Mouse (Mus musculus) midbrain, embryonic 11.5 days (tissue): ENCODE measurements around the gene Rac2. TPM values are rescaled to one million over a fixed set of nuclear protein-coding genes. Genes with fewer than 3 reads are reported as not detected.

Experiments
- ATAC-seq: fragments of 200-750 bp; cut with Nextera tagmentation; 2 replicates; pipeline ENCODE4 v1.8.0; 2017; ENCODE audit warnings: moderate TSS enrichment, moderate library complexity; ENCODE audit not compliant: low FRiP score
- DNase-seq: peaks from one replicate; pipeline ENCODE4 v3.0.0; 2015; ENCODE audit warnings: low spot score; ENCODE audit errors: missing footprints
- H3K27ac ChIP-seq: fragments of 300-500 bp; sonication (generic); 2 replicates; pipeline ENCODE4 v1.5.1; 2014; ENCODE audit warnings: low read depth, low read length
- H3K27me3 ChIP-seq: fragments of 300-500 bp; sonication (generic); 2 replicates; pipeline ENCODE4 v1.6.1; 2014; ENCODE audit warnings: mild to moderate bottlenecking, low read length, moderate library complexity, mixed read lengths; ENCODE audit not compliant: control insufficient read depth, insufficient read depth
- H3K36me3 ChIP-seq: fragments of 300-500 bp; sonication (generic); 2 replicates; pipeline ENCODE4 v1.6.1; 2014; ENCODE audit warnings: mild to moderate bottlenecking, low read length, moderate library complexity, mixed read lengths; ENCODE audit not compliant: control insufficient read depth, insufficient read depth
- H3K4me1 ChIP-seq: fragments of 300-500 bp; sonication (generic); 2 replicates; pipeline ENCODE4 v1.6.1; 2014; ENCODE audit warnings: low read length; ENCODE audit not compliant: control insufficient read depth, insufficient read depth
- H3K4me2 ChIP-seq: fragments of 300-500 bp; sonication (generic); 2 replicates; pipeline ENCODE4 v1.6.1; 2014; ENCODE audit warnings: mild to moderate bottlenecking, moderate library complexity
- H3K4me3 ChIP-seq: fragments of 300-500 bp; sonication (generic); 2 replicates; pipeline ENCODE4 v1.5.1; 2014; ENCODE audit warnings: low read depth, low read length
- H3K9ac ChIP-seq: fragments of 300-500 bp; sonication (generic); 2 replicates; pipeline ENCODE4 v1.6.1; 2014; ENCODE audit warnings: low read length
- H3K9me3 ChIP-seq: fragments of 300-500 bp; sonication (generic); 2 replicates; pipeline ENCODE4 v1.6.1; 2016; ENCODE audit warnings: low read length; ENCODE audit not compliant: control insufficient read depth
- WGBS: fragments of 180-500 bp; shearing (Covaris S2); extraction: QIAGEN DNeasy Blood & Tissue Kit; methylation state at CpG from one replicate; pipeline ENCODE4 v1.1.7; 2014; 5-methylcytosine and 5-hydroxymethylcytosine counted together
- polyA plus RNA-seq: library from polyadenylated mRNA; unstranded; fragments of >200 nt; fragmentation: Nextera tagmentation; extraction: Ambion mirVana; gene quantifications from 2 replicates; pipeline ENCODE4 v1.2.1, GENCODE M21; 2014

Rac2 gene
- polyA plus RNA-seq, result 4.3 and 8.5 TPM in 2 replicates

GRCm38 (mm10) chr15:78572658-78573397 lies at the start of gene Rac2:
TSS of gene Rac2 (minus strand) at chr15:78572783.
- H3K27ac ChIP-seq, result no peak within 1 kb of the TSS
- ATAC-seq (no peak), DNase-seq (no peak)
- H3K27me3 ChIP-seq, result no peaks in the 10 kb centered on the region
- no peaks in the 10 kb centered on the region for H3K36me3 ChIP-seq
- no peaks in the 10 kb centered on the region for H3K4me1 ChIP-seq
- H3K4me3 ChIP-seq, result no peak within 1 kb of the TSS
- no peak within 1 kb of the TSS for H3K9ac ChIP-seq
- no peak within 1 kb of the TSS for H3K4me2 ChIP-seq
- 78% methylated on average over 8 of the region's 8 CpGs for WGBS
- H3K9me3 ChIP-seq, result no peaks in the 10 kb centered on the region

- Histone ChIP-seq H3K36me3 (no peaks in the 10 kb centered on the region), H3K4me3 (no peak overlapping the region), H3K4me1 (no peaks in the 10 kb centered on the region), H3K27me3 (no peaks in the 10 kb centered on the region), H3K9me3 (no peaks in the 10 kb centered on the region), H3K27ac (no peak overlapping the region), H3K4me2 (no peak overlapping the region), H3K9ac (no peak overlapping the region)
- no peak for DNase-seq
- no peak for ATAC-seq
- WGBS, result 85% methylated on average over 2 of the region's 2 CpGs
Measured at GRCm38 (mm10) chr15:78616973-78617372, 44.4 kb upstream of the Rac2 start.

- no peaks in the 10 kb centered on the region for H3K9me3 ChIP-seq
- H3K4me2 ChIP-seq, result no peak overlapping the region
- no peak for DNase-seq
- ATAC-seq, result no peak
- no peak overlapping the region for H3K4me3 ChIP-seq
- no peak overlapping the region for H3K27ac ChIP-seq
- H3K9ac ChIP-seq, result no peak overlapping the region
- peaks cover 6% of the 10 kb centered on the region; the same call in 1 of the 2 replicates for H3K4me1 ChIP-seq
- WGBS, result 89% methylated on average over 7 of the region's 7 CpGs
- no peaks in the 10 kb centered on the region for H3K27me3 ChIP-seq
- H3K36me3 ChIP-seq, result no peaks in the 10 kb centered on the region
Measured at GRCm38 (mm10) chr15:78614536-78614935, 42.0 kb upstream of the Rac2 start.

- H3K36me3 ChIP-seq, result no peaks in the 10 kb centered on the region
- H3K9me3 ChIP-seq, result no peaks in the 10 kb centered on the region
- H3K9ac ChIP-seq, result no peak overlapping the region
- no peak overlapping the region for H3K27ac ChIP-seq
- H3K4me3 ChIP-seq, result no peak overlapping the region
- no peak for ATAC-seq
- H3K4me1 ChIP-seq, result peaks cover 6% of the 10 kb centered on the region; the same call in 1 of the 2 replicates
- H3K4me2 ChIP-seq, result no peak overlapping the region
- WGBS, result 38% methylated on average over 12 of the region's 12 CpGs
- peak; percentile 73 for DNase-seq
- H3K27me3 ChIP-seq, result no peaks in the 10 kb centered on the region
Measured at GRCm38 (mm10) chr15:78610705-78611462, 38.3 kb upstream of the Rac2 start.

DNA sequence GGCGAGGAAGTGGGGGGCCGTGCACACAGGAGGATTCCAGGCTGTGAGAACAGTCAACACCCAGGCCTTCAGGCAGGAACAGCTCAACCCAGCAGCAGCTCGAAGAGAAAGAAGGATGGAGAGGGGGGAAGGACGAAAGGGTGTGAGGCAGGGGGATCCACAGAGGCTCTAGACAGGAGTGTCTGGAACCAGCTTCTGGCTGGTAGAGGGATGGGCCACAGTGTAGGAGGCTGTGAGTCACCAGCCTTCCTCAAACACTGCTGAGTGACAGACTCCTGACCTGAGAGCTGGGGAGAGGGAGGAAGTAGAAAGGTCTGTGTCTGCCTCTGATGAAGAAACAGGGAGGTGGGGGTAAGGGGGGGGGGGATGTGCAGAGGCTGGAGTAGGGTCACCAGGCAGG lies 34.9 kb upstream of the Rac2 start:
- H3K27me3 ChIP-seq, result no peaks in the 10 kb centered on the region
- H3K4me3 ChIP-seq, result no peak overlapping the region
- 74% methylated on average over 4 of the region's 4 CpGs for WGBS
- no peak overlapping the region for H3K9ac ChIP-seq
- no peak for ATAC-seq
- no peaks in the 10 kb centered on the region for H3K36me3 ChIP-seq
- H3K9me3 ChIP-seq, result no peaks in the 10 kb centered on the region
- H3K27ac ChIP-seq, result no peak overlapping the region
- no peak for DNase-seq
- no peak overlapping the region for H3K4me2 ChIP-seq
- H3K4me1 ChIP-seq, result peaks cover 6% of the 10 kb centered on the region; the same call in 1 of the 2 replicates

- Histone ChIP-seq H3K9ac (no peak overlapping the region), H3K4me3 (no peak overlapping the region), H3K27ac (no peak overlapping the region), H3K36me3 (no peaks in the 10 kb centered on the region), H3K4me2 (no peak overlapping the region), H3K9me3 (no peaks in the 10 kb centered on the region), H3K4me1 (peaks cover 3% of the 10 kb centered on the region; the same call in 1 of the 2 replicates), H3K27me3 (no peaks in the 10 kb centered on the region)
- 85% methylated on average over 6 of the region's 6 CpGs for WGBS
- DNase-seq (no peak), ATAC-seq (no peak)
Measured at GRCm38 (mm10) chr15:78606059-78606458, 33.5 kb upstream of the Rac2 start.

DNA sequence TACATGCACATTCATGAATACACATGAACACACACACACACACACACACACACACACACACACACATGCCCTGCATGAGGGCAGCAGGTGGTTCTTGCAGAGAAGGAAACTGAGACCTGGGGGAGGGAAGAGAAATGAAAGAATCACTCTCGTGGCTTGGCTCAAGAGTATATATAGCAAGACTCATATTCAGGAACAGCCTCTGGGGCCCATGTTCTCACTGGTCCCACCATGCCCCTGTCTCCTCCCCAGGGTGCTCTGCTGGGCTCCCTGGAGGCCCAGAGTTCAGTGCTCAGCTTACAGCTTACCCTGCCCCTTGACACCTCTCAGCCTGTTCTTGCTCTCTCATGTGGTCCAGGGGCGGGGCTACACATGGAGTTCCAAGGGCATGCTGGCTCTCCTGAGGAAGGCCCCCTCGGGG lies 32.8 kb upstream of the Rac2 start:
- H3K27ac ChIP-seq, result no peak overlapping the region
- ATAC-seq (no peak), DNase-seq (no peak)
- H3K9me3 ChIP-seq, result no peaks in the 10 kb centered on the region
- no peaks in the 10 kb centered on the region for H3K36me3 ChIP-seq
- WGBS, result 74% methylated on average over 3 of the region's 3 CpGs
- H3K4me2 ChIP-seq, result no peak overlapping the region
- no peaks in the 10 kb centered on the region for H3K27me3 ChIP-seq
- no peaks in the 10 kb centered on the region for H3K4me1 ChIP-seq
- no peak overlapping the region for H3K9ac ChIP-seq
- no peak overlapping the region for H3K4me3 ChIP-seq

DNA sequence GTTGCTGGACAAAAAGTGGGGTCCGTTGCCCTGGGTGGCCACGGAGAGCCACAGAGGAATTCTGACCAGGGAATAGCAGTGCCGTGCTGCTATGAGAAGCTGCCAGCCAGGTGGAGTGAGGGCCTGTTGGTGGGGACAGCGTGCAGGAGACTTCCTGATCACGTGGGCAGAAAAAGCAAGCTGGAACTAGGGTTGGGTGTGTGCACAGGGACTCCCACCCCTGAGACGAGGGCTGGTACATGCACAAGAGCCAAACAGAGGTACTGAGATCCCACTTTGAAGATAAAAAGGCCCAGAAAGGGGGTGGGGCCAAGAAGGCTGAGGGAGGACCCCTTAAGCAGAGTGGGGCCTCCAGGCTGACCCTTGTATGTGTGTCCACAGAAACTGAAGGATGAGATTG lies 31.7 kb upstream of the Rac2 start:
- Histone ChIP-seq H3K27ac (no peak overlapping the region), H3K36me3 (no peaks in the 10 kb centered on the region), H3K27me3 (no peaks in the 10 kb centered on the region), H3K9ac (no peak overlapping the region), H3K4me3 (no peak overlapping the region), H3K9me3 (no peaks in the 10 kb centered on the region), H3K4me1 (no peaks in the 10 kb centered on the region), H3K4me2 (no peak overlapping the region)
- 81% methylated on average over 6 of the region's 6 CpGs for WGBS
- no peak for ATAC-seq
- no peak for DNase-seq

DNA sequence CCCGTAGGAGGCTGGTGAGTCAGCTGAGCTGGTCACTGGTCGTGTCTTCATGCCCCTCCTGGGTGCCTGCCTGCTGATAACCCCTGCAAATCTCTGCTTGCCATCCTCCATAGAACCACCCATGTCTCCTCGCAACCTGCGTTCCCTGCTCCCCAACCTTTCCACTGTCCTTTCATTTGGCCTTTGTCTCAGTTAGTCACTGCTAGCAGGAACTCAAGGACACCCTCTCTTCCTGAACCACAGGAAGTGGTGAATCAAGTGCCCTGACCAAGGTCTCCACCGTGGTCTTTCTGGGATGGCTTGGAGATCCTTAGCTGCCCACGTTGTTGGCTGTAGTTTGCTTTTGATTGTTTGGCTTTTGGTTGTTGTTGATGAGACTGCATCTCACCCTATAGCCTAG lies 28.6 kb upstream of the Rac2 start:
- ATAC-seq (no peak), DNase-seq (no peak)
- no peak overlapping the region for H3K27ac ChIP-seq
- no peaks in the 10 kb centered on the region for H3K27me3 ChIP-seq
- no peak overlapping the region for H3K4me3 ChIP-seq
- H3K9ac ChIP-seq, result no peak overlapping the region
- no peak overlapping the region for H3K4me2 ChIP-seq
- no peaks in the 10 kb centered on the region for H3K4me1 ChIP-seq
- H3K36me3 ChIP-seq, result no peaks in the 10 kb centered on the region
- 85% methylated on average over 6 of the region's 6 CpGs for WGBS
- H3K9me3 ChIP-seq, result no peaks in the 10 kb centered on the region
